Mouse (Mus musculus) heart, embryonic 10.5 days (tissue): Measurements from ENCODE around the gene Erf. TPM values are rescaled to one million over a fixed set of nuclear protein-coding genes. Genes with fewer than 3 reads are reported as not detected.

Experiments
- DNase-seq: peaks from one replicate; pipeline ENCODE4 v3.0.0-alpha.2; 2017; ENCODE audit warnings: low spot score
- H3K27ac ChIP-seq: fragments of 300-500 bp; sonication (generic); 2 replicates; pipeline ENCODE4 v1.5.1; 2016; ENCODE audit warnings: mild to moderate bottlenecking
- H3K27me3 ChIP-seq: fragments of 300-500 bp; sonication (generic); 2 replicates; pipeline ENCODE4 v1.6.1; 2016; ENCODE audit warnings: mild to moderate bottlenecking; ENCODE audit not compliant: poor library complexity, insufficient read depth, severe bottlenecking
- H3K36me3 ChIP-seq: fragments of 300-500 bp; sonication (generic); 2 replicates; pipeline ENCODE4 v1.6.1; 2016; ENCODE audit warnings: mild to moderate bottlenecking, moderate library complexity
- H3K4me1 ChIP-seq: fragments of 300-500 bp; sonication (generic); 2 replicates; pipeline ENCODE4 v1.6.1; 2016; ENCODE audit warnings: mild to moderate bottlenecking
- H3K4me3 ChIP-seq: fragments of 300-500 bp; sonication (generic); 2 replicates; pipeline ENCODE4 v1.5.1; 2016; ENCODE audit warnings: mild to moderate bottlenecking, moderate library complexity
- H3K9me3 ChIP-seq: fragments of 300-500 bp; sonication (generic); 2 replicates; pipeline ENCODE4 v1.6.1; 2016; ENCODE audit warnings: mild to moderate bottlenecking, moderate library complexity
- WGBS: fragments of 180-500 bp; shearing (Covaris S2); methylation state at CpG from one replicate; pipeline ENCODE4 v1.1.7; 2016; 5-methylcytosine and 5-hydroxymethylcytosine counted together
- polyA plus RNA-seq: library from polyadenylated mRNA; unstranded; fragments of >200 nt; fragmentation: Nextera tagmentation; extraction: Ambion mirVana; gene quantifications from 2 replicates; pipeline ENCODE4 v1.2.1, GENCODE M21; 2016

Erf gene
- 9.2 and 17.9 TPM in 2 replicates for polyA plus RNA-seq

DNA sequence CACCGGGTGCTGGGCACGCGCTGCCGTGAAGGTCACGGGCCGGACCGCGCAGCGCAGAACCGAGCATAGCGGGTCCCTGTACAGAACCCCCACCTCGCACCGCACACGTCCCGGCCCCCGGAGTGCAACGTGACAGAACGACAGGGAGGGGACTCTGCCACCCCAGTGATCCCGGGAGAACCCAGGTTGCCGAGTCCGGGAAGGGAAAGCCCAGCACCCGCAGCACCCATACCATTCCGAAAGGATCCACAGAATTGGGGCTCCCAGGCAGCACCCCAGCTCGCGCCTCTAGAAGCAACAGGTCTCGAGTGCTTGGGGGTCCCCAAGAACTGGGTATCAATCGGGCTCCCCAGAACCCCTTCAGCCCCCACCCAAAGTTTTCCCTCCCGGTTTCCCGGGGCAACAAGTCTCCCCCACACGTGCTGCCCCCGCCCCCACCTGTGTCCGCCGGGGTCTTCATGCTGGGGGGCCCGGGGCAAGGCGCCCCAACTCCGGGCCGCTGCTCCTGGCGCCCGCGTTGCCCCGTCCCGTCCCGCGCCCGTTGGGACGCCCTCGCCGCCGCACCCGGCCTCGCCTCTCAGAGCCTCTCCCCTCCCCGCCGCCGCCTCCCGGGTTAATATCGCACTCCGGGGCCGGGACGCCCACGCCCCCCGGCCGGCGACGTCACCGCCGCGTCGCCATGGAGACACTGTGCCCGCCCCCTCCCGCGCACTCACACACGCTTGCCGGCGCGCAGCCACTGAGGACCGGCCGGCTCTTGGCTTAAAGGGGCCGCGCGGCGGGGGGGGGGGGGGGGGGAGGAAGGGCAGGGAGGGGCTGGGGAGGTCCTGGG, at the start of gene Erf:
Erf (minus strand) TSS at position 621 of the 832 bp plus-strand sequence.
- no peaks in the 10 kb centered on the region for H3K9me3 ChIP-seq
- WGBS = 1% methylated on average over 74 of the region's 81 CpGs
- peak; percentile 97 for DNase-seq
- peak within 1 kb of the TSS; percentile 95 for H3K27ac ChIP-seq
- peaks cover 17% of the 10 kb centered on the region for H3K36me3 ChIP-seq
- no peaks in the 10 kb centered on the region for H3K27me3 ChIP-seq
- peak within 1 kb of the TSS; percentile 96 for H3K4me3 ChIP-seq
- H3K4me1 ChIP-seq = peaks cover 47% of the 10 kb centered on the region

DNA sequence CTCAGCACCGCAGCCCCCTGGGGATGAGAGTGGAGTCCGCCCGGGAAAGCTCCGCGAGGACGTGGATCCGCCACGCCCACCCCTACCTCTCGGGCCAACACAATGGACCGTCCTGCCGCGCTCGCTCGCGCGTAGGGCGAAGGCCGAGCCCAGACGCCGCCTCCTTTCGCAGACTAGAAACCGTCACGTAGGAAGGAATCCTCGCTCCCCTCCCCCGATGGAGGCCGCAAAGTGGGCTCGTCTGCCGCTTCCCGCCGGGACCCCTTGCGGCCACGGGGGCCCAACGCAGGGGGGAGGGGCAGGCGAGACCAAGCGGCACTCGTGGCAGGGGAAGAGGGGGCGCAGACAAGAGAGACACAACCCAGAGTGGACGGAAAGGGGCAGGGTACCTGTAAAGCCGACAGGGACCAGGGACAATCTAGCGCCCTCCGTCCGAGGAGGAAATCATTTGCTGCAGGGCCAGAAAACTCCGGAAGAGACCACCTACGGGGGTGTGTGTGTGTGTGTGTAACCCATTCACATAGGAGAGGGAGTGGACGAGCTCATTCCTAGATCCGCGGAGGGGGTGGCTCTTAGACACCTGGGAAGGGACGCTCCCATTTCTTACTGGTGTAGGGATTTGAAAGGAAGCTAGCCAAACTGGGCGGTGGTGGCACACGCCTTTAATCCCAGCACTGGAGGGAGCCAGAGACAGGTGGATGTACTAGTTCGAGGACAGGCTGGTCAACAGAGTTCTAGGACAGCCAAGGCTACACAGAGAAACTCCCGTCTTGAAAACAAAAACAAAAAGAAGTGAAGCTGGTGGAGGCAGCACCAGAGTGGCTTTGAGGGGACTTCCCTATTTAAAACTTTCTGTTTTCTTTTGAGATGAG, 47.1 kb upstream of the Erf start, which contains the start of gene Pafah1b3:
Pafah1b3 (minus strand) TSS at position 533 of the 872 bp plus-strand sequence.
- H3K4me1 ChIP-seq = peaks cover 38% of the 10 kb centered on the region
- peaks cover 34% of the 10 kb centered on the region for H3K36me3 ChIP-seq
- peak; percentile 96 for DNase-seq
- WGBS = under 1% methylated on average over 52 of the region's 52 CpGs
- peak within 1 kb of the TSS; percentile 98 for H3K27ac ChIP-seq
- peak within 1 kb of the TSS; percentile 93 for H3K4me3 ChIP-seq
- H3K27me3 ChIP-seq = no peaks in the 10 kb centered on the region
- no peaks in the 10 kb centered on the region for H3K9me3 ChIP-seq

DNA sequence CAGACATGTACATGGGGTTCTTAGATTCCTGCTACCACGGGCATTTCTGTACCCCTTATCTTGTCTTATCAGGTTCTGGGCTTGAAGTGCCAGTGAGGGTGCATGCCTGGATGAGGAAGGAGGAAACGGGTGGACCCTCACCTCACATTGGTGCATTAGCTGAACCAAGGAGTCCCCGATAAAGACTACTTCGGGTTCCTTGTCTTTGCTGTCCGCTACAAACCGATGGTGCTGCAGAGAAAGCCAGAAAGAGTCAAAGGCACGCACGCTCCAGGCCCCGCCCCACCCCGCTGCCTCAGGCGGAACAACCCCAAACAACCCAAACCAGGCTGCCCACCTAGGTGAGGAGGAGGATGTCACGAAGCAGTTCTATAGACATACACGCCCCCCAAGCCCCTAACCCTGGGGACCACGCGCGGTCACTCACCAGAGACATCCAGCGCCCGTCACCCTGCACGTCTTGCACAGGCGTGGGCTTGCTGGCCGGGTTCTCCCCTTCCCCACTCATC, 46.4 kb upstream of the Erf start:
- H3K27me3 ChIP-seq = no peaks in the 10 kb centered on the region
- peak overlapping the region; percentile 93 for H3K4me3 ChIP-seq
- H3K27ac ChIP-seq = peak overlapping the region; percentile 98
- H3K36me3 ChIP-seq = peaks cover 41% of the 10 kb centered on the region
- under 1% methylated on average over 21 of the region's 21 CpGs for WGBS
- H3K9me3 ChIP-seq = no peaks in the 10 kb centered on the region
- H3K4me1 ChIP-seq = peaks cover 41% of the 10 kb centered on the region
- DNase-seq = peak; percentile 80

- Histone ChIP-seq H3K4me1 (peaks cover 41% of the 10 kb centered on the region), H3K9me3 (no peaks in the 10 kb centered on the region), H3K36me3 (peaks cover 59% of the 10 kb centered on the region), H3K27ac (no peak overlapping the region), H3K27me3 (no peaks in the 10 kb centered on the region), H3K4me3 (no peak overlapping the region)
- WGBS = 88% methylated on average over 12 of the region's 12 CpGs
- peak; percentile 72 for DNase-seq
Observed at GRCm38 (mm10) chr7:25294960-25295722, 44.6 kb upstream of the Erf start.

- no peaks in the 10 kb centered on the region; the same call in 1 of the 2 replicates for H3K9me3 ChIP-seq
- WGBS = 87% methylated on average over 4 of the region's 4 CpGs
- no peaks in the 10 kb centered on the region for H3K27me3 ChIP-seq
- H3K36me3 ChIP-seq = peaks cover 66% of the 10 kb centered on the region
- no peak overlapping the region for H3K4me3 ChIP-seq
- no peak for DNase-seq
- H3K27ac ChIP-seq = no peak overlapping the region
- H3K4me1 ChIP-seq = peaks cover 41% of the 10 kb centered on the region
Observed at GRCm38 (mm10) chr7:25294495-25294894, 43.9 kb upstream of the Erf start.

DNA sequence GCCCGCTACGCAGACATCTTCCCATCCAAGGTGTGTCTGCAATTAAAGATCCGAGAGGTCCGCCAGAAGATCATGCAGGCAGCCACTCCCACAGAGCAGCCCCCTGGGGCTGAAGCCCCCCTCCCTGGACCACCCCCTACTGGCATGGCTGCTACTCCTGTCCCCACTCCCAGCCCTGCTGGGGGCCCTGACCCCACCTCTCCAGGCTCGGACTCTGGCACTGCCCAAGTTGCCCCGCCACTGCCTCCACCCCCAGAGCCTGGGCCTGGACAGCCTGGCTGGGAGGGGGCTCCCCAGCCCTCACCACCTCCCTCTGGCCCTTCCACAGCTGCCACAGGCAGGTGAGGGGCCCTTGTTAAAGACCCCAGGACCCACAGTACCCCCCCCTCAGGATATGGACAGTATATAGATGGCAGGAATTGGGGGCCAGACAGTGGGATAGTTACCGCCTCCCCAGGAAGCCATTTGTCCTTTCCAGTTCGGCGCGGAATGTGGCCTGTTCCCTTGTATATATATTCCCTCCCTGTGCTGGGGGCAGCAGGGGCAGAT, 42.7 kb upstream of the Erf start:
- no peaks in the 10 kb centered on the region for H3K27me3 ChIP-seq
- no peaks in the 10 kb centered on the region; the same call in 1 of the 2 replicates for H3K9me3 ChIP-seq
- no peak overlapping the region; the same call in 1 of the 2 replicates for H3K4me3 ChIP-seq
- peaks cover 78% of the 10 kb centered on the region for H3K36me3 ChIP-seq
- no peak for DNase-seq
- peak overlapping the region; percentile 60 for H3K27ac ChIP-seq
- peaks cover 37% of the 10 kb centered on the region for H3K4me1 ChIP-seq
- WGBS = 76% methylated on average over 10 of the region's 10 CpGs

DNA sequence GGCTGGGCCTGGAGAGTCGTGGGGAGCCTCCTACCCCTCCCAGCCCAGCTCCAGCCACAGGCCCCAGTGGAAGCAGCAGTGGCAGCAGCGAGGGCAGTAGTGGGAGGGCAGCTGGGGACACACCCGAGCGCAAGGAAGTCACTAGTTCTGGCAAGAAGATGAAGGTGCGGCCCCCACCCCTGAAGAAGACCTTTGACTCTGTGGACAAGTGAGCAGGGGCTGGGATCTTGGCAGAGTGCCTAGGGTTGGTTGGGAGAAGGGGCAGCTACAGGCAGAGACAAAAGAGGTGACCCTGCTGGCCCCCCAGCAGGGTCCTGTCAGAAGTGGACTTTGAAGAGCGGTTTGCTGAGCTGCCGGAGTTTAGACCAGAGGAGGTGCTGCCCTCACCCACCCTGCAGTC, 41.5 kb upstream of the Erf start:
- Histone ChIP-seq H3K4me3 (no peak overlapping the region), H3K4me1 (peaks cover 31% of the 10 kb centered on the region)

GRCm38 (mm10) chr7:25290911-25291310, 40.4 kb upstream of the Erf start:
- H3K36me3 ChIP-seq = peaks cover 99% of the 10 kb centered on the region
- H3K4me1 ChIP-seq = peaks cover 20% of the 10 kb centered on the region
- H3K4me3 ChIP-seq = no peak overlapping the region
- H3K27ac ChIP-seq = no peak overlapping the region
- 93% methylated on average over 2 of the region's 2 CpGs for WGBS
- DNase-seq = no peak
- H3K9me3 ChIP-seq = no peaks in the 10 kb centered on the region; the same call in 1 of the 2 replicates
- H3K27me3 ChIP-seq = no peaks in the 10 kb centered on the region

More for the DNA sequence above, 41.5 kb upstream of the Erf start:
- H3K36me3 ChIP-seq = peaks cover 90% of the 10 kb centered on the region
- H3K9me3 ChIP-seq = no peaks in the 10 kb centered on the region; the same call in 1 of the 2 replicates
- DNase-seq = no peak
- 0 out of 2 replicates have a peak overlapping the region, but pooled peaks have one; percentile 42 for H3K27ac ChIP-seq
- WGBS = 71% methylated on average over 7 of the region's 7 CpGs
- H3K27me3 ChIP-seq = no peaks in the 10 kb centered on the region

DNA sequence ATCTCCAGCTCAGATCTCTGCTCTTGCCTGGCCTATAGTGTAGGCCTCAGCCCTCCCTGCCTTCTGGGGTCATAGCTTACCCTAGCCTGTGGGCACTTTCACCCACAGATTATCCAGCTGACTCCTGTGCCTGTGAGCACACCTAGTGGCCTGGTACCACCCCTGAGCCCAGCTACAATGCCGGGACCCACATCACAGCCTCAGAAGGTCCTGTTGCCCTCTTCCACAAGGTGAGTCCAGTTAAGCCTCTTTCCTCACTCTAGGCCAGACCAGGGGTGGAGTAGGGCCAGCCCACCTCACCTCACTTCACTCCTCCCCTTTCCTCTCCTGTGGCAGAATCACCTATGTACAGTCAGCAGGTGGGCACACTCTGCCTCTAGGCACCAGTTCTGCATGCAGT, 39.9 kb upstream of the Erf start:
- peaks cover 99% of the 10 kb centered on the region for H3K36me3 ChIP-seq
- H3K27ac ChIP-seq = no peak overlapping the region
- no peaks in the 10 kb centered on the region; the same call in 1 of the 2 replicates for H3K9me3 ChIP-seq
- no peak overlapping the region for H3K4me3 ChIP-seq
- H3K4me1 ChIP-seq = peaks cover 19% of the 10 kb centered on the region
- 93% methylated on average over 1 of the region's 1 CpGs for WGBS
- H3K27me3 ChIP-seq = no peaks in the 10 kb centered on the region
- no peak for DNase-seq

- Histone ChIP-seq H3K4me3 (no peak overlapping the region), H3K4me1 (peaks cover 22% of the 10 kb centered on the region), H3K36me3 (peaks cover 99% of the 10 kb centered on the region), H3K27ac (no peak overlapping the region), H3K9me3 (no peaks in the 10 kb centered on the region; the same call in 1 of the 2 replicates), H3K27me3 (no peaks in the 10 kb centered on the region)
- DNase-seq = no peak
- WGBS = 94% methylated on average over 3 of the region's 3 CpGs
Observed at GRCm38 (mm10) chr7:25289925-25290324, 39.4 kb upstream of the Erf start.

DNA sequence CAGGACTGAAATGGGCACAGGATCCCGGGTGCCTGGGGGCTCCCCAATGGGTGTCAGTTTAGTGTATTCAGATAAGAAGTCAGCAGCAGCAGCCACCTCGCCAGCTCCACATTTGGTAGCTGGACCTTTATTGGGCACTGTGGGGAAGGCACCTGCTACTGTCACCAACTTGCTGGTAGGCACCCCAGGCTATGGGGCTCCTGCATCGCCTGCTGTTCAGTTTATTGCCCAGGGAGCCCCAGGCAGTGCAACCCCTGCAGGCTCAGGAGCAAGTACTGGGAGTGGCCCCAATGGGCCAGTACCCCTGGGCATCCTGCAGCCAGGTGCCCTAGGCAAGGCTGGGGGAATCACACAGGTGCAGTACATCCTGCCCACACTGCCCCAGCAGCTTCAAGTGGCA, 38.2 kb upstream of the Erf start:
- WGBS = 93% methylated on average over 3 of the region's 3 CpGs
- no peak for DNase-seq
- no peak overlapping the region for H3K4me3 ChIP-seq

DNA sequence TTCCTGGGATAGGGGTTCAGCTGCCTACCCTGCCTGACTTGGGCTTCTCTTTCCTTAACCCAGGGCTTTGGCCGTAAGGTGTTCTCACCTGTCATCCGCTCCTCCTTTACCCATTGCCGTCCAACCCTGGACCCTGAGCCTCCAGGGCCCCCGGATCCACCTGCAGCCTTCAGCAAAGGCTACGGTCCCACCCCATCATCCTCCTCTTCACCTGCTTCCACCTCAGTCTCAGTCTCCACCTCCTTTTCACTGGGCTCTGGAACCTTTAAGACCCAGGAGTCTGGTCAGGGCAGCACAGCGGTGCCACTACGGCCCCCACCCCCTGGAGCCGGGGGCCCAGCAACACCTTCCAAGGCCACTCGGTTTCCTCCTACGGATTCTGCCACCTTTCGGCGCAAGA, 37.5 kb upstream of the Erf start:
- DNase-seq = no peak
- peaks cover 30% of the 10 kb centered on the region for H3K4me1 ChIP-seq
- H3K9me3 ChIP-seq = no peaks in the 10 kb centered on the region; the same call in 1 of the 2 replicates
- H3K27me3 ChIP-seq = no peaks in the 10 kb centered on the region
- no peak overlapping the region for H3K4me3 ChIP-seq
- H3K36me3 ChIP-seq = peaks cover 85% of the 10 kb centered on the region
- 88% methylated on average over 12 of the region's 12 CpGs for WGBS
- H3K27ac ChIP-seq = no peak overlapping the region

More for the DNA sequence above, 38.2 kb upstream of the Erf start:
- no peaks in the 10 kb centered on the region; the same call in 1 of the 2 replicates for H3K9me3 ChIP-seq
- H3K4me1 ChIP-seq = peaks cover 30% of the 10 kb centered on the region
- H3K36me3 ChIP-seq = peaks cover 92% of the 10 kb centered on the region
- H3K27me3 ChIP-seq = no peaks in the 10 kb centered on the region
- no peak overlapping the region for H3K27ac ChIP-seq
